Mouse (Mus musculus): ENCODE measurements at regions not wholly inside any gene's neighbourhood (a gene's known extent, or its start where the extent isn't known, plus 50 kb on each side); places are given as distances from the start of the nearest gene placed in this dataset.

- TF ChIP-seq CTCF (IDR thresholded peaks at IDR 0.05; ENCODE audit: low read depth, low read length) (no peak), POLR2A (IDR thresholded peaks at IDR 0.05; ENCODE audit: insufficient read depth, low read length) (no peak), EP300 (IDR thresholded peaks at IDR 0.05; ENCODE audit: insufficient read depth, low read depth, low read length) (no peak)
Observed at GRCm38 (mm10) chr1:107977686-107978085, 387.9 kb downstream of the Serpinb8 start.

Data from ES-Bruce4 (cell line).